Mouse (Mus musculus) layer of hippocampus, adult 2 months (tissue): ENCODE data around the gene Minpp1. TPM values are rescaled to one million over a fixed set of nuclear protein-coding genes. Genes with fewer than 3 reads are reported as not detected.

Source experiments
- DNase-seq, 2 experiments: peaks; one replicate each; pipeline ENCODE4 v3.0.0; 2022; ENCODE audit warnings: low spot score in 2 of 2
- H3K27ac ChIP-seq: fragments of 200-600 bp; 2 replicates; pipeline ENCODE4 v1.8.1; 2022
- H3K4me3 ChIP-seq: fragments of 200-600 bp; 2 replicates; pipeline ENCODE4 v1.8.1; 2022; ENCODE audit warnings: mild to moderate bottlenecking
- CTCF ChIP-seq: fragments of 200-600 bp; conservative IDR thresholded peaks from 2 replicates; pipeline ENCODE4 v1.8.1; 2022; ENCODE audit warnings: antibody characterized with exemption, mild to moderate bottlenecking, moderate library complexity
- total RNA-seq, 2 experiments: library from RNA; stranded (reverse); gene quantifications; 2 replicates each; pipeline ENCODE4 v1.2.3; 2021

The Minpp1 gene
- total RNA-seq, 2 experiments from 2014 or later = 58.2 to 64.3 TPM

DNA sequence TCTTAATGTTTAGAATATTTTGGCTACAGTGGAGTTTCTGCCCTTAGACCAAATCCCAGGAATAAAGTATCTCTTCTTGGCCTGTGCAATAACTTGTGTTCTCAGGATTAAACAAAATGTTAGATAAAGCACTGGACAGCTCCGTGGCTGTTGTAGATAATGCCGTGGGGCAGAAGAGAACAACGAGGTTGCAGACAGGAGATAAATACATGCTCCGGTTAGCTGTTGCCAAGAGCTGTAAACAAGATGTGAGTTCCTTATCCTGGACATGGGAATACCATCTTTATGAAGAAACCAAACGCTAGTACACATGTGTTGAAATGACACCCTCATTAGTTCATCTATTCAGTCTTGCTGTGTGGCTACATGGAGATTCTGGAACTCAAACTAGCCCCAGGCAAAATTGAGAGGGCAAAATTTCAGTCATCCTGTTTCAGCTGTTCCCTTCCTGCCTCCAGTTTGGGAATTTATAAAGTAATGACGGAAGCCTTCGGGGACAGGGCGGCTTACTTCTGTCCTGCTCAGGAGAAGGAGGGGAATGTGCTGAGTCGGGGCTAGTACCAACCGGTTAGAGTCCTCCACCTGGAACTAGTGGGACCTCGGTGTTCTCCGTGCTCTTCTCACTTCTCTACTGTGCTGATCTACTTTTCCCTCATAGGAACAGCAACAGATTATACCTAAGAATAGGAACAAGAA is 9.4 kb upstream of the Minpp1 start:
- no peak overlapping the region for H3K27ac ChIP-seq
- DNase-seq = no peak
- H3K4me3 ChIP-seq = no peak overlapping the region
- TF ChIP-seq CTCF = no peak

DNA sequence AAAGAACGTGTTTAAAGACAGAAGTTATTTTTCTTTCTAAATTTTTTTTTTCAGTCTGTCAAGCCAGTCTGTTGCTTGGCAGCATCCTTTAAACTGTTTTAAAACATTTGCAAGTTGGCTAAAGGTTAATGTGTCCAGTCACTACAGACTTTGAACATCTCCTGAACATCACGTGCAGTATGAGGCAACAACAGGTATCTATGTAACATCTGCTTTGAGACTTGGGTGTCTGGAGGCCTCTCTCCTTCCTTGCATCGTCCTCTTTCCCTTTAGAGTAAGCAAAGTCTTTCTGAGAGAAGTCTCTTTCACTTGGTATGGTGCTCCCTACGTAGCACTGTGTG is 8.9 kb upstream of the Minpp1 start:
- H3K4me3 ChIP-seq = no peak overlapping the region
- no peak for TF ChIP-seq CTCF
- H3K27ac ChIP-seq = no peak overlapping the region
- no peak for DNase-seq

DNA sequence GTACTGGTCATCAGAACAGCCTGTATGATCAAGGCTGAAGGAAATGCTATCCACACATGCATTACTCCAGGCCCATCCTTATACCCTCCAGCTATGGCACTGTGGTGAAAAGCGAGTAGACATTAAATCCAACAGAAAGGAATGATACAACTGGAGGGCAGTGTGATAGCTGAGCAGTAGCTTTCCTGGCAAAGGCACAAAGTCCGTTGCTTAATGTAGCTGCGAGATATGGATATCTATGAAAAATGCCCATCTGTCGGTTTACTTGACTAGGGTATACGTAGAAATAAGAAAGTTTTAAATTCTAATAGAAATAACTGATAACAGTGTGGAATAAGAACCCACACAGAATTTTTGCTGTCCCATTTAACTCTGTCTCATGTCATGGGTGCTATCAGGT is 5.3 kb upstream of the Minpp1 start:
- TF ChIP-seq CTCF = no peak
- Histone ChIP-seq H3K27ac (no peak overlapping the region), H3K4me3 (no peak overlapping the region)
- DNase-seq = no peak

DNA sequence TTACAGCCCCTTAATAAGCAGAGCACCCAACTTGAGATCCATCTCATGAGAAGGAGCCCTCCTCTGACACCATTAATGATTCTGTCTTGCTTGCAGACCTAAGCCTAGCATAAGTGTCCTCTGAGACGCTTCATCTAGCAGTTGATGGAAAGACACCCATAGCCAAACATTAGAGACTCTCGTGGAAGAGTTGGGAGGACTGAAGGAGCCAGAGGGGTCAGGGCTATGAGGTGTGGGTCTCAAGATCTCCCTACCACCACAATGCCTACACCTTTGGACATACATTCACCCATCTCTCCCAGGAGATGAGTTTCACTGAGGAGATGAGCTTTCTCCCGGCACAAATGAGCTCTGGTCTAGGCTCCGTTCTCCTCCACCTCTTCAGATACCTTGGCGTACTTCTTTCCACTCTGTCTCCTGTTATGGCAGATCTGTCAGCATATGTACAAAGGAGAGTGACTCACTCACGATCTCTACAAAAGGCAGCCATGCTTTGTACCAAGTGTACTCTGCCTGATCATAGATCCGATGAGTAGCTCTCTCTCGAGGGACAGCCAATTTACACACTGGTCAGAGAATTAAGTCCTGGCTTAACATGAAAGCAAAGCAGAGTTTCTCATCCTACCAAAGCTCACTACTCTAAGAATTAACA is 4.7 kb upstream of the Minpp1 start:
- no peak overlapping the region for H3K4me3 ChIP-seq
- no peak for DNase-seq
- no peak for TF ChIP-seq CTCF
- H3K27ac ChIP-seq = no peak overlapping the region

DNA sequence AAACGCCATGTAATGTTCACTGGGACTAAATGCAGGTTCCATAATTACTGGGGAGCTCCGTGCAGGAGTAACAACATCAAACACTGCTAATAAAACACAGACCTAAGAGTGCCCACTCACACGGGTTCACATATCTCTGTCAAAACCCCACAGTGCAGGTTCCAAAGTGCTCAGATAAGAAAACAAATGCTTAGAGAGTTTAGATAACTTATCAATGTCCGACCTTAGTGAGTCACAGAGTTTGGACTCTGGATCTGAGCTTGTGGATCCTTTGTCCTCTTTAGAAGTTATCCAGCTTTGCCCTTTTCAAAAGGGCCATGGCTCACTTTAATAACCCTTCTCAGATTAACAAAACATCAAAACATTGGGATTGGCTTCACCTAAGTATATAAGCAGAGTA is 4.1 kb upstream of the Minpp1 start:
- TF ChIP-seq CTCF = no peak
- no peak for DNase-seq
- Histone ChIP-seq H3K4me3 (no peak overlapping the region), H3K27ac (no peak overlapping the region)

DNA sequence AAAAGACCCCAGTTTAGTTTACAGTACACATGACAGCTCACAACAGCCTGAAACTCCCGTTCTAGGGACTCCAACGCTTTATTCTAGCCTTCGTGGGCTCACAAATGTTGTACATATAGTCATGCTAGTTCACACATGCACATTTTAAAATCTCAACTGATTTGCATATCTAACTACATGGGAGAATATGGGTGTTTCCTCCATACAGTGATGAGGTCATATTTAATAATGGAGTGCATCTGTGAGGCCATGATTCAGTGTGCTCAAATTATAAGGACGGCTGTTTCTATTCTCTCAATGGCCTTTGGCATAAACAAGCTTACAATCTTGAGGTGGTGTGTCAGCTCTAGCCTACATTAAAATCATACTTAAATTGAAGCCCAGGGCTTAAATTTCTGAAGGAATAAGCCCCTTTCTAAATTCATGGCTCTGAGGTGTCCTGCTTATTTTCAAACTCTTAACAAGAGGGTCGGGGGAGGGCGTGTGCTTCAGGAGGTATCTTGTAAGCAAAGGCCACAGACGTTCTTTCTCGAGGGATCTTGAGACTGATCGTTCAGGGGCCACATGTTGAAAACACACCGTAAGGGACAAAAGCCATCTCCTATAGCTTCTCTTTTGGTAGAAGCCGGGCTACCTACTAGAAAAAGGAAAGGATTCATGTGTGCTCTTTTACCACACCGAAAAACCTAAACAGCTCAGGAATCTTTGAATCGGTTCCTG is 468 bp upstream of the Minpp1 start:
- Histone ChIP-seq H3K27ac (peak overlapping the region; percentile 93), H3K4me3 (peak overlapping the region; percentile 97)
- DNase-seq = no peak
- TF ChIP-seq CTCF = no peak

DNA sequence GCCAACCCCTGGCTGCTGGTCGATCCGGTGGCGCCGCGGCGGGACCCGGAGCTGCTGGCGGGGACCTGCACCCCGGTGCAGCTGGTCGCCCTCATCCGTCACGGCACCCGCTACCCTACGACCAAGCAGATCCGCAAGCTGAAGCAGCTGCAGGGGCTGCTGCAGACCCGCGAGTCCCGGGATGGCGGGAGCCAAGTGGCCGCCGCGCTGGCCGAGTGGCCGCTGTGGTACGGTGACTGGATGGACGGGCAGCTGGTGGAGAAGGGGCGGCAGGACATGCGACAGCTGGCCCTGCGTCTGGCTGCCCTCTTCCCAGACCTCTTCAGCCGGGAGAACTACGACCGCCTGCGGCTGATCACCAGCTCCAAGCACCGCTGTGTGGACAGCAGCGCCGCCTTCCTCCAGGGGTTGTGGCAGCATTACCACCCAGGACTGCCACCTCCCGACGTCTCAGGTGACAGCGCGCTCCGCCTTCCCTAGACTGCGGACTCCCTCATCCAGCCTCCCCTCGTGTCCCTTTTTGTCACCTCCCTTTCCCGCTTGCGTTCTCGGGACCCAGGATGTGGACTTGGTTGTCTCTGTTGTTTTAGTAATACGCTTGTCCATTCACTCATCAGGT is 646 bp downstream of the Minpp1 start:
- peak overlapping the region; percentile 97 for H3K4me3 ChIP-seq
- H3K27ac ChIP-seq = peak overlapping the region; percentile 93
- peak; percentile 67 for TF ChIP-seq CTCF
- DNase-seq = peak; percentile 51 to 58

DNA sequence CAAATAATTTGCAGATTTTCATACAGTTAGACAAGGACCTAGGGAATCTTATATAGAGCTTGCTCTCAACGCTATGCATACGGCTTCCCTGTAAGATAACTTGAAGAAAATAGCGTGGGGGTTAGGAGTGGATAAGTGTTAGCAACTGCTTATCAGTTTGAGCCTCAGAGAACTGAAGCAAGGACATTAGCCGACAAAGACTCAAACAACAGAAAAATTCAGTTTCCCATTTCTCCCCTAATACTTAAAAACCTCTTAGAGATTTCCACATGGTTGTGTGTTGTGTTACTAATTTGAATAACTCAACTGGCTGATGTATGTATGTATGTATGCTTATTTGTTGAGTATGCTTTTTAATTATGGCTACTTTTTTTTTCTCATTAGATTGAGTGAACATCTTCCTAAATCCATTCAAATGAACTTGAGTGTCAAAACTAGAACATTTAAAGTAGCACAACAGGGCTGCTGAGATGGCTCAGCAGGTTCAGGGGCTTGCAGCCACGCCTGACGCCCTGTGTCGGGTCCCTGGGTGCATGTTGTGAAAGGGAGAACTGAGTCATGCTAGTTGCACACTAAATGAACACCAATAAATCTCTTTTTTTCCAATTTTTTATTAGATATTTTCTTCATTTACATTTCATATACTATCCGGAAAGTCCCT is 2.2 kb downstream of the Minpp1 start:
- no peak for DNase-seq
- H3K4me3 ChIP-seq = peak overlapping the region; percentile 97
- 0 out of 2 replicates have a peak overlapping the region, but pooled peaks have one; percentile 1 for H3K27ac ChIP-seq
- TF ChIP-seq CTCF = no peak

DNA sequence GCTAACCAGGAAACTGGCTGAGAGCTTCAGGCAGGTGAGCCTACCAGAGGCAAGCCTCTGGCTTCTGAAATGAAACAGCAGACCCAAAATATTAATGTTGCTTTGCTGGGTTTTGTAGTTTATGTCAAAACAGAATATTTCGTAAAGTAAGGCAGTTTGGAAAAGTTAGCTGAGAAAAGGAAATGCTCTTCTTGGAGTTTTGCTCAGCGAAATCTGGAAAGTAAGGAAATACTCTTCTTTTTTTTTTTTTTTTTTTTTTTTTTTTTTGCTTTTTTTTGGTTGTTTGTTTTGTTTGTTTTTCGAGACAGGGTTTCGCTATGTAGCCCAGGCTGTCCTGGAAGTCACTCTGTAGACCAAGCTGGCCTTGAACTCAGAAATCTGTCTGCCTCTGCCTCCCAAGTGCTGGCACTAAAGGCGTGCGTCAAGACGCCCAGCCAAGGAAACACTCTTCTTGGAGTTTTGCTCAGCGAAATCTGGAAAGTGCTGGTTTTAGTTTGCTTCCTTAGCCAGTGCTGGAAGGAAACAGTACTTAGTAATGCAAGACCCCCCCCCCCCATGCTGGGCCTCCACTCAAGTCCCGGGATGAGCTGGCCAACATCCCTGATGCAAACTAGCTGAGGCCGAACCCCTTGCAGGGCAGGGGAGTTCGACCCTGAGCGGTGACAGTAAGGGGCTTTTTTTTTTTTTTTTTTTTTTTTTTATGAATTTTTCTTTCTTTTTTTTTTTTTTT is 3.8 kb downstream of the Minpp1 start:
- TF ChIP-seq CTCF = no peak
- Histone ChIP-seq H3K4me3 (no peak overlapping the region), H3K27ac (no peak overlapping the region)
- no peak for DNase-seq

DNA sequence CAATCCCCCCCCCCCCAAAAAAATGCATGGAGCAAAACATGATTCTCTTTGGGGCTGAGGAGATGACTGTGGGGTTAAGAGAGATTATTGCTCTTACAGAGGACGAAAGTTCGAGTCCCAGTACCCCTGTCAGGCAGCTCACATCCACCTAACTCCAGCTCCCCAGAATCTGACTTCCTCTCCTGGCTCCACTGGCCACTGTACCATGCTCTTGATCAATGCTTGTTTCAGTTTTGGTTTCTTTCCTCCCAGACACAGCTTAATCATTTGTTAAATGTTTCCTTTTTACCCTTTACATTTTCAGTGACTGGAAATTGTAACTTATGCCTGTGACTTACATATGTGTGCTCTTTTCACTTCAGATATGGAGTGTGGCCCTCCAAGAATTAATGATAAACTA is 5.4 kb downstream of the Minpp1 start:
- DNase-seq = no peak
- Histone ChIP-seq H3K4me3 (no peak overlapping the region), H3K27ac (no peak overlapping the region)
- no peak for TF ChIP-seq CTCF

DNA sequence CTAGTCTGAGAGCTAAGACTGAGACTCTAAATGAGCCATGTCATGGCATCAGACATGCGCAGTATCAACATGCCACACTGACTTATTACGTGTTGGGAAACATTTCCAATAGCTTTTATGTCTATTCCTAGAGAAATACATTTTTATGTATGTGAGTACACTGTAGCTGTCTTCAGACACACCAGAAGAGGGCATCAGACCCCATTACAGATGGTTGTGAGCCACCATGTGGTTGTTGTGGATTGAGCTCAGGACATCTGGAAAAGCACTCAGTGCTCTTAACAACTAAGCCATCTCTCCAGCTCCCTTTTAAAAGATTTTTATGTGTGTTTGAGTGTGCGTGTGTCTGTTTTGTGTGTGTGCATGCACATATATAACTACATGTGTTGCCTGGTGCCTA is 6.8 kb downstream of the Minpp1 start:
- peak overlapping the region; percentile 73 for H3K27ac ChIP-seq
- no peak for DNase-seq
- TF ChIP-seq CTCF = peak; percentile 47
- no peak overlapping the region for H3K4me3 ChIP-seq

DNA sequence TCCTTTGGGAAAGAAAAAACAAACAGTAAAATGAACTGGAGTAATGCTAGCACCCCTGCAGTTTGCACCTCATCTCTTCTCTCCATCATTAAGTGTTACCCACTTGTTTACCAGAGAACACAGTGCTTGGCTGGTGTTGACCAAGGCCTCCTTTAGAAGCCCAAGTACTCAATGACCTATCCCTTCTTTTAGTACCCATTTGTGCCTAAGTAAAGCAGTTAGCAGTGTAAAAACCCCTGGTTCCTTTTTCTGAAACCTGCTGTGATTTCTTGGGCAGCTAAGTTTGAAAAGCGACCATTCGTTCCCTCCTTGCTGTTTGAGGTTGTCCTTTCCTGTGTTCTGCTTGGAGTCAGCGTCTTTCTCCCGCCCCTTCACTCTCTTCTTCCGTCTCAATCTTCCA is 7.4 kb downstream of the Minpp1 start:
- no peak for TF ChIP-seq CTCF
- H3K27ac ChIP-seq = peak overlapping the region; percentile 73
- no peak for DNase-seq
- 0 out of 2 replicates have a peak overlapping the region, but pooled peaks have one; percentile 6 for H3K4me3 ChIP-seq
